Mouse (Mus musculus) ovary, postnatal 10 days (tissue): ENCODE data around the gene Sh3gl3.
A peak's percentile ranks its signal among the peaks of the same experiment; 100 is the strongest.

Experiments
- DNase-seq: peaks from one replicate; pipeline ENCODE4 v3.0.0; 2022; ENCODE audit warnings: low spot score

Sh3gl3 gene

DNA sequence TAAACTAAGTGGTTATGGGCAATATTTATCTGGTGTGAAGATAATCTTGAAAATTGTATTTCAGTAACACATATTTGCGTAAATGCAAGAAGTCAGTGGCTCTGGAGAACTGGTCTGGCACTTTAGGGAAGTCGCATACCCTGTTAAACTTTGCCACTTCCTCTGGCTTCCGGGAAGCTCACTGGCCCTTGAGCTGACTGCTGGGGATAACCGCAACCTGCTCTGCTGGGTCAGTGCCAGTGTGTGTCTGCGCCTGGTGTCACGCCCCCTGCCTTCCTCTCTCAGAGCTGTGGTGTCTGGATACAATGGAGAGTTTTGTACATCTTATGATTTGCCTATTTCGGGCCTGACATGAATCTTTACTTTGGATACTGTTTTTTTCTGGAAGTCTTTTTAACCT, 119.8 kb downstream of the Sh3gl3 start:
- DNase-seq: no peak

DNA sequence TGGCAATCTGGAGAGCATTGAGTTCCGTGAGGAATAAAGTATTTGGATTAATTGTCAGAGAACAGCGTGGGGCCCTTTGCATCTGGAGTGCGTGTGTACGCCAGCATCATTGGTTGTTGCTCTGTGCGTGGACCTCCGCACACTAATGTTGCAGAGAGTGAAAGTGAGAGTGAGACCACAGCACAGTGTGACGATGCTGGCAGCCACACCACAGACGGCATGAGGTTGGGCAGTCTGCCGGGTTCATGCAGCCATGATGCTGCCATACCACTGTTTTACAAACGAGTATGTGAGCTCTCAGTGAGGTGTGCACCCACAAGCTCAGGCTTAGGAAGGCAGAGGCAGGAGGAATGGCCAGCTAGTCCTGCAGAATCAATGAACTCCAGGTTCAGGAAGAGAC, 120.4 kb downstream of the Sh3gl3 start:
- no peak for DNase-seq

DNA sequence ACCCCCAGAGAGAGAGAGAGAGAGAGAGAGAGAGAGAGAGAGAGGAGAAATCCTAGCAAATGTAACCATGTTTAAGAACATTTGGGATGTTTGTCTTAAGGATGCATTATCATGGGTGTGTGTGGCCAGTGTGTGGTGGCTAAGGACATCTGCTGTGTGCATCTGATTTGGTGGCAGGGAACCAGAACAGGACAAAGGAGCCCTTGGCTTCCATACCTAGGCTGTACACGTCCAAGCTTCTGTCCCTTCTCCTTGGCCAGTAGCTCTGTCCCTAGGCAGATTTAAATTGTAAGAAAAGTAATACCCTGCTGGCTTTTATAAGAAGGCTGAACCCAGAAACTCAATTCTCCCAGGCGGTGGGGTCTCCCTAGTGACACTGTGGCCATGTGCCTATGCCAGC, 121.0 kb downstream of the Sh3gl3 start:
- DNase-seq: no peak

DNA sequence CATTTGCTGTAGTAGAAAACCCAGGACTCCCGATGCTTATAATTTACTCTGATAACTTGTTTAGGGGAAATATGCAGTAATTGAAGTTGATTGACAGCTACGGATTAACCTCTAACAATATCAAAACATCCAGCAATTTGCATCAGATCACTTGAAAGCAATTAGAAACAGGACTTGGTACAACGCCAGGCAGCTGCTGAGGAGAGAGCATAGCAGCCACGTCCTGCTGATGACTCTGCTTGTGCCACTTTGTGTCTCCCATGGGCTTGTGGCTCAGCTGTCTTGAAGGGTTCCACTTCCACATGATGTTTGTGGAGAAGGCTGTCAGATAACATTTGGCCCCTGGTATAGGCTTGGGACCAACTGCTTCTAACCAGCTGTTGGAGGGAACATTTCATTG, 134.8 kb downstream of the Sh3gl3 start:
- DNase-seq: no peak

DNA sequence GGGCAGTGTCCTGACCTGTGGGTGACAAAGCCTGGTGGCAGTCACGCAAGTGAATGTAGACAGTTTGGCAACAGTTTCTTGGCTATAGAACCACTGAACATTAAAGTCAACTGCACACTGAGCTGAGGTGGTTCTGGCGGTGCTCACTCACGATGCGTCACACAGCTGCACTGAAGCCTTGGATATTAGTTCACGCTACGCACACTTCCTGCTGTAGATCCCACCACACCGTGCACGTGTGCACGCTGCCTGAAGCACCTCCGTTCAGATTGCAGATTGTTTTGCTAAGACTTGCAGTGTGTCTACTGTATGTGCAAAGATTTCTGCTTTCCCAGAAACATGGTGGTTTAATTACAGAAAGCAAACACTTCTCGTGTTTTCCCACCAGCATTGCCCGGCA, 144.9 kb downstream of the Sh3gl3 start:
- no peak for DNase-seq

DNA sequence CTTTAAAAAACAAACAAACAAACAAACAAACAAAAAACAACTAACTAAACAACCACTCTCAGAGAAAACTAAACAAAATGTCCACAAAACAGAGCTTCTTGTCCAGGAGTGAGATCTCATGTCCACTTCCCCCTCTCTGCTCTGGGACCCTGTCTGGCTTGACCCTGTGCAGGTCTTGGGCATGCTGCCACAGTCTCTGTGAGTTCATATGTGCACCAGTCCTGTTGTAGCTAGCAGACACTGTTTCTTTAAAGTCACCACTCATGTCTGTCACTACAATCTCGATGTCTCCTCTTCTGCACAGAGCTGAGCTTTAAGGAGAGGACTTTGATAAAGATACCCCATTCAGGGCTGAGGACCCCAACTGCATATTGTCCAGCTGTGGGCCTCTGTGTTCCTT, 153.0 kb downstream of the Sh3gl3 start:
- DNase-seq: no peak

DNA sequence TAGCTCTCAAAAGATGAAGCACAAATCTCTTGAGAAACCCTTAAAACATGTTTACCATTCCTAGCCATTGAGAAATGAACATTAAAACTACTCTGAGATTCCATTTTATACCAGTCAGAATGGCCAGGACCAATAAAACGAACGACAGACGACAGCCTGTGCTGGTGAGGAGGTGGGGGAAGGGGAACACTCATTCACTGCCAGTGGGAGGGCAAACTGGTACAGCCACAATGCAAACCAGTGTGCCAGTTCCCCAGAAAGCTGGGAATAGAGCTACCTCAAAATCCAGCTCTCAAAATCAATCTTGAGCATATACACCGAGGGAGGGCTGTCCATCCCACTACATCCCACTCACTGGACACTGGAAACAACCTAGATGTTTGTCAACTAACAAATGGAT, 153.6 kb downstream of the Sh3gl3 start:
- no peak for DNase-seq

DNA sequence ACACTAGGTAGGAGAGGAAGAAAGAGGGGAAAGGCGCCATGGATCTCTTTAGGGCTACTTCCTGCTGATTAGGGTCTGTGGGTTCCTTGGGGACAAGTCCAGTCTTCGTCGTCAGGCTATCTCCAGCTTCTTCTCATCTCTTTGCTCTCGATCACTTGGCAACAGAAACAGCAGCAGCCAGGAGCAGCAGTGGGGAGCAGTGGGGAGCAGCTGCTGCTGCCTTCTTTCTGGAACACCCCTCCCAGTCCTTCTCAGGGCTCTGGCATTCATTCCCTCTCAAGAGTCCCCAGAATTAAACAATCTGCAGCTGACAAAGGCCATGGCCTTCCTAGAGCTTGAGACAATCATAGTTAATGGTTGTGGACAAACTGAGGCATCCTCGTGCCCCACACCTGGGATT, 154.2 kb downstream of the Sh3gl3 start:
- DNase-seq: no peak

DNA sequence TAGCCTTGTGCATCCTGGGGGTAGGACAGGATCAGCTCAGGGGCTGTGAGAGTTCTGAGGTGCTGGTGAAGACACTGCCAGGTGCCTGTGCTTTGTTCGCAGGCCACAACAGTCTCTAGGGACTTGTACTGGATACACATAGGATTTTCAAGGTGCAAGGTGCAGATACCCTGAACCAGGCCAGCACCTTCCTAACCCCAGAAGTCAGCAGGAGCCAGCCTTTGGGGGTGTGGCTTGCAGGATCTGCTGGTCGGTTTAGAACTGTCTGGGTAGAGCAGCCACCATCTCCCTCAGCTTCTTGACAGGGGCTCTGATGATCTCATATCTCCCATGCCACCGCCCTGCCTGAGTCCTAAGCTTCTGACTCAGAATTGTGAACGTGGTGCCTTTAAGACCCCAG, 156.2 kb downstream of the Sh3gl3 start:
- no peak for DNase-seq

DNA sequence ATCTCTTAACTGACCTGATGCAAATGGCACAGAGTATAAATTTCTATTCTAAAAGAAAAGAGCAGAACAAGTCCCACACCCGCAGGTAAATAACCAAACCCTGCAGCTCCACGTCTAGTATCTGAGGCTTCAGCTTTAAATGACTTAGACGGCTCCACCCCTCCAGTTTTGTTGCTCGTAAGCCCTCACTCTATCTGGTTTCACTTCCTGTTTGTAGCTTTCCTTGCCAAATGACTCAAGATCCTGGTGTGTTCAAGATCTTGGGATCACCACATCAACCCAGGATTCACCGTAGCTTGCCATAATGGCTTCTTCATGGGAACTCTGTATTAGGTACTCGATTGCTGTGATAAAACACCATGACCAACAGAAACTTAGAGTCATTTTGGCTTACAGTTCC, 157.2 kb downstream of the Sh3gl3 start:
- no peak for DNase-seq

DNA sequence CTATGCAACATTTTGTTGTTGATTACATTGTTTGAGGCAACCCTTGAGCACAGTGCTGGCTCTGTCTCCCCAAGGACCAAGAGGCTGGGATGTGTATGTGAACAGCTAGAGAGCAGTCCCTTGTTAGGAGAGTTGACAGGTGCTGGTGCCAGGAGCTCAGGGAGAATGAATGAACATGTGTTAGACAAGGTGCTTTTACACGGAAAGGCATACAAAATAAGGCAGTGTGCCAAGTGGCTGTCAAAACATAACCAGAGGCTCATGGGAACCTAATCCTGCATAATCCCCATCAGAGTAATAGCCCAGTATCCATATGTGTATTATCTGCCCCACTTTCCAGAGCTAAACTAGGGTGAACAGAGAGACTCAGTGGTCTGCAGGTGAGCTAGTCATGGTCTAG, 160.4 kb downstream of the Sh3gl3 start:
- no peak for DNase-seq

DNA sequence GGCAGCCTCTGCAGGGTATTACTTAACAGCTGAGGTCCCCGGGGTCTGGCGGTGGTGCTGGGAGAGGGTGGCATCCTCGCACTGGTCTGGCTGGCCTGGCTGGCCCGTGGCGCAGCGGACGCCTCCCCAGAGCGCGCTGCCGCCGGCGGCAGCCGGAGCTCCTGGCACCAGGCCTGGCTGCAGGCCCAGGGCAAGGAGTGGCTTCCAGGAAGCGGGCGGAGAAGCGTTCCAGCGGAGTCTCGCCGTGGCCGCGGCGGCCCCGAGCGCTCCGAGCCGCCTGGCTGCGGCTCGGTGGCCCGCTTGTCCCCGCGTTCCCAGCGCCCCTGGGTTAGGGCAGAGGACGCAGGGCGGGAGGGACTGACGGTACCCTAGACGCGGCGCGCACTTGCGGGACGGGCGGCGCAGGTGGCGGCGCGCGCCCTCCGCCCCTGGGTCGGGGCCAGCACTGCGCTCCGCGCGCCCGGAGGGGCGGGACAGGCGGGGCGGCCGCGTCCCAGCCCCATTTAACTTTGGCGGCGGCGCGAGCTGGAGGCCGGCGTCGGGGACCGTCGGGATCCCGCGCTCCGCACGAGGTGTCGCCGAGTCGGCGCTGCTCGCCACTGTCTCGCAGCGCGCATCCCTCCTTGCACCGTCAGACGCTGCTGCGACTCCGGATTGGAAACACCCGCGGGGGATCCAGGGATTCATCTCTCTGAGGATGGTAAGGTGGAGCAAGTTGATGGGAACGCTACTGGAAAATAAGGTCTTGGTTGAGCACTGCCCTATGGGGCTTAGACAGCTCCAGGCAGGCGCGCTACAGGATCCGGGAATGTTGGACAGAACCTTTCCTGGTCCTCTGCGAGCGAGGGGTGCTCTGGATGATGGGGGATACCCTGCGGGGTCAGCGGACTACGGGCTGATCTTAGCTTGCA, 161.8 kb downstream of the Sh3gl3 start, which contains the start of gene Adamtsl3:
Adamtsl3 (plus strand) TSS at position 484 of the 911 bp plus-strand sequence.
- peak; percentile 5 for DNase-seq

DNA sequence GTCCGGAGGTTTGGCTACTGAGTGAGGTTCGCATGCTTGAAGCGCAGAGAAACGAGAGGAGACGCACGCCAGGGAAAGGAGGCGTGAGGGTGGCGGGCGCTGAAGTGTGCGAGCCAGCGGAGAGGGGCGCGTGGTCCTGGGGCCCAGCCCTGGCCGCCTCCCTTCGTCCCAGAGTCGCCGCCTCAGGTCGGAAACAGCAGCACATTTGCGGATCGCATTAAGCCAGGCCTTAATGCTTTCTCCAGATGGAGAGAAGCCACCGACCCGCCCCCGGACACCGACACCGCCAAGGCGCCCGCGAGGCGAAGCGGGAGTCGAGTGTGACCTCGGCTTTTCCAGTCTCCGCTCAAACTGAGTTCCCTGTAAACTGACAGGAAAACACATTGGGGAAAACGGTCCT, 162.5 kb downstream of the Sh3gl3 start:
- DNase-seq: peak; percentile 14

DNA sequence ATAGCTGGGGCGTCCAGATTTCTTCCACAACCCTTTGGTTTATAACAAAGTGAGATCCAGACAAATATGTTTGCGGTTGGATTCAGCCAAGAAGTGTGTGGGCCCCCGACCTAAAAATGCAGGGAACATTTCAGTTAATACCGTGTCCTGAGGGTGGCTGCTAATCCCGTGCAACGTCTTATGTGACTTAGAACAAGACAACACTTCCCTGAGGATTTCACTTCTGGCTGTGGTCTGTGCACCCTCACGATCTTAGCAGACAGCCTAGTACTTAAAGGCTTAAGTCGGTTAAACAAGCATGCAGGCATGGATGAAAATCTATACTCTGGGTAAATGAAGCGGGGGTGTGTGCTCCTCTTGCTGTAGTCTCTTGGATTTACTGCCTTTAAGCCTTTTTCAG, 164.5 kb downstream of the Sh3gl3 start:
- DNase-seq: no peak

DNA sequence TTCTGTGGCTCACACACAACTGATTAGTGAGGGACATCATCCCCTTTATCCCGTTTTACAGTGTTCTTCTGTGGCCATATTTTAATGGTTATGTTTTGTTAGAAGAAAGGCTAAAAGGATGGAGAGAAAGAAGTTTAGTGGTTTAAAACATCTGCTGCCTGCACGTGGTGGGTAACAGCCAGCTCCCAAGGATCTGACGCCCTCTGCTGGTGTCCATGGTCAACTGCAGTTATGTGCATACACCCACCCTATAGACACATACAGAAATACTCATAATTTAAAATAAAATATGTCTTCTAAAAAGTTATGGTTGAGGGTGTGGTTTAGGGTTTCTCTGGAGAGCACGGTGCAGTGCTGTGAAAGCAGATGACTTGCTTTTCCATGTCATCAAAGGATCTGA, 164.9 kb downstream of the Sh3gl3 start:
- DNase-seq: no peak

DNA sequence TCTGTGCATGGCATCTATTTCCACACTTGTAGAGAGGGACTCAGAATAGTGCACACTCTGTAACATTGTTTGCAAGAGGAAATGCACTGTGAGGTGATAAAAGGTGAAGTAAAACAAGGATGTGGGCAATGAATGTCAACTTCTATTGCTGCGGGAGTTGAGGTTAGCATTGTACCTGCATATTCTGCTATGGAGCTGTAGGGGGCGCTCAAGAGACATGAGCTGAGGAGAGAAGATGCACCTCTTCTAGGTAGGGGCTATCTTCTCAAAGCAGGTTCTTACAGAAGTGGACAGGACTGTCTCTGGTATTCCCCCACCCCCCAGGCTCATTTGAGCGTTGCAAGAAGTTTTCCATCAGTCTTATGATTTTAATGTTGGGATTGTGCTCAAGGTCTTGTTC, 165.6 kb downstream of the Sh3gl3 start:
- no peak for DNase-seq

DNA sequence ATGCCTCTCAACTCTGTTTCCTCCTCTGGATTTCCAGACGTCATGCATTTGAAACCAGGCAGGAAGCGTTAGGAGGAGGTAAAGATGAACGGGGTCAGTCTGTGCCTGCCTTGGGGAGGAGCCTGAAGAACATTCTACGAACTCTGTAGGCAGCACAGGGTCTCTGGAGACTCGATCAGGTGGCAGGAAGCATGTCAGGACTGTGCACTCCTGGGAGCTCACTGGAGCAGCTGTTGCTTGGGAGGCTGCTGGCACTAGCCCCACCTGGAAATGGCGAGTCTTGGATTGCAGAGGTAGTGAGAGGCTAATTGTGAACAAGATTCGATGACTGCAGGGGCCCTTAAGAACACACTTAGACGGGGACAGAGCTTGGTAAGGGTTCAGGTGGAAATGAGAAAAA, 167.8 kb downstream of the Sh3gl3 start:
- no peak for DNase-seq

DNA sequence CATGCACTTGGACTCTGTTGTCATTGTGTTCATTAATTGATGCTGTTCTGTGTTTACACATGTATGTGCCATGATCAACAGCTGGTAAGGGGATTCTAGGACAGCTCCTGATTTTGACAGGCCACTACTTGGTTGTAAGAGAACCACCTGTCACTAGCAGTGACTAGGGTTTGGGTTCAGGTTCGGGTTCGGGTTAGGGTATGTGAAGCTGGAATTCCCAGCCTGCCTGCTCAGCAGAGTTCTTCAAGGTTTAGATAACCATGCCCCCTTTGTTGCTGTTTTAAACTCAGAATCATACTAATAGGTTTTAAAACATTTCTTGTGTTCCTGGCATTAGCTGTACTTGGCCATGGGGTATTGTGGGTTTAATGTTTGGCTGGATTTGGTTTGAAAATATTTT, 173.1 kb downstream of the Sh3gl3 start:
- no peak for DNase-seq

DNA sequence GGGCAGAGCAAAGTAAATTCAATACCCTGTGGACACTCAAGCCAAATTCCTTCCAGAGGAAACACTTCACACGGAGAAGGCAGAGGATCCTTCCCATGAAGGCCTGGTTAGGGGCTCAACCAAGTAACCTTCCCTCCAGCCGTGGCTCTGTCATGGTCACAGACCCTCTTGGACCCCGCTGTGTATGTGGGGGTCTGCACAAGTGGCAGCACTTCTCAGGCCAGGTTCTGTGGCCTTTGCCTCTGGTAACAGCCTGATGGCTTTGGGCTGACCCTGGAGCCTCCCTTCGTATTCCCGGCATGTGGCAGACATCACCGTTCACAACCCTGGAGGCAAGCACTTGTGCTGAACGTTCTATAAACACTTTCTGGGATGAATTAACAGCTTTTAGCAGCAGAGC, 176.2 kb downstream of the Sh3gl3 start:
- DNase-seq: no peak

DNA sequence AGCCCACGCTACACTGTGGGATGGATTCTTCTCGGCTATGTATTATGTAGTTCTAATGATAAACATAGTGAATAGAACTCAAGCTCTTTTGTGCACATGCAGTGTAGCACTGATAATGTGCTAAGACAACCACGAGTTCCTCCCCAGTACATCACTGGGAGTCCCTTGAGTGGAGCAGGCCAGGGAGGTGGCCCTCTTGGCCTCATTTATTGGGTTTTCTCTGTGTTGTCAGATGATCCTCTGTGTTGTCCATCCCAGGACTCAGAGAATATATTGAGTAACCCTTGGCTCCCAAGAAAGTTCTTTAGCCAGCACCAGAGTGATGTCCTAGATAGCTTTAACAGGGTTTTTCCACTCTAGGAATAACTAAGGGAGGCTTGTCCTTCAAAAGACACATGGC, 176.8 kb downstream of the Sh3gl3 start:
- DNase-seq: no peak
